Mouse (Mus musculus): ENCODE data around the gene Acadvl. TPM values are rescaled to one million over a fixed set of nuclear protein-coding genes. Genes with fewer than 3 reads are reported as not detected.
A peak's percentile ranks its signal among the peaks of the same experiment; 100 is the strongest.

Acadvl gene
- polyA plus RNA-seq, 1 experiment = 104 TPM

GRCm38 (mm10) chr11:69961841-69962240 lies 53.4 kb downstream of the Acadvl start:
- Histone ChIP-seq H3K27ac (ENCODE audit: insufficient read depth, low read length) (no peak overlapping the region), H3K4me3 (replicated peaks; ENCODE audit: insufficient read depth, low read depth, low read length) (no peak overlapping the region), H3K27me3 (ENCODE audit: control insufficient read depth, insufficient read depth, low read length) (peaks cover 5% of the 10 kb centered on the region; the same call in 1 of the 2 replicates), H3K4me1 (ENCODE audit: control insufficient read depth, insufficient read depth, low read length) (no peaks in the 10 kb centered on the region)
- WGBS = 55% methylated on average over 5 of the region's 5 CpGs
- DNase-seq = no peak
- TF ChIP-seq POLR2A (IDR thresholded peaks at IDR 0.05; ENCODE audit: borderline replicate concordance, insufficient read depth, low read length) (no peak), CTCF (IDR thresholded peaks at IDR 0.05; ENCODE audit: borderline replicate concordance, insufficient read depth, low read depth, low read length) (no peak)

- no peak overlapping the region for H3K4me3 ChIP-seq (replicated peaks; ENCODE audit: insufficient read depth, low read depth, low read length)
- no peaks in the 10 kb centered on the region for H3K4me1 ChIP-seq (ENCODE audit: control insufficient read depth, insufficient read depth, low read length)
- no peak for DNase-seq
- peaks cover 3% of the 10 kb centered on the region; the same call in 1 of the 2 replicates for H3K27me3 ChIP-seq (ENCODE audit: control insufficient read depth, insufficient read depth, low read length)
- 20% methylated on average over 5 of the region's 5 CpGs for WGBS
- H3K27ac ChIP-seq (ENCODE audit: insufficient read depth, low read length) = no peak overlapping the region
- 0 out of 2 replicates have a peak, but pooled peaks have one; percentile 2 for TF ChIP-seq CTCF (IDR thresholded peaks at IDR 0.05; ENCODE audit: borderline replicate concordance, insufficient read depth, low read depth, low read length)
- TF ChIP-seq POLR2A (IDR thresholded peaks at IDR 0.05; ENCODE audit: borderline replicate concordance, insufficient read depth, low read length) = no peak
Observed at GRCm38 (mm10) chr11:69960616-69961015, 54.6 kb downstream of the Acadvl start.

Other genes with a start within 250 kb of the Acadvl start
- gene Zbtb4, start 249.5 kb downstream of the Acadvl start, polyA plus RNA-seq (2012; rRNA removed) = 69.8 and 71.1 TPM in 2 replicates
- gene Chrnb1, start 219.5 kb downstream of the Acadvl start, polyA plus RNA-seq (2012; rRNA removed) = 1.6 and 2.9 TPM in 2 replicates
- 47.0 and 49.4 TPM in 2 replicates for gene Fgf11, start 213.6 kb downstream of the Acadvl start, polyA plus RNA-seq (2012; rRNA removed)
- 0.28 and 0.36 TPM in 2 replicates for gene Tmem102, start 209.8 kb downstream of the Acadvl start, polyA plus RNA-seq (2012; rRNA removed)
- not detected in 2 replicates for gene Gm39566, start 200.1 kb downstream of the Acadvl start, polyA plus RNA-seq (2012; rRNA removed)
- not detected in 2 replicates for gene Spem2, start 196.9 kb downstream of the Acadvl start, polyA plus RNA-seq (2012; rRNA removed)
- 1.4 TPM in 2 replicates for gene Spem1, start 193.2 kb downstream of the Acadvl start, polyA plus RNA-seq (2012; rRNA removed)
- gene Nlgn2, start 177.6 kb downstream of the Acadvl start, polyA plus RNA-seq (2012; rRNA removed) = 116 and 122 TPM in 2 replicates
- gene Tmem256, start 176.9 kb downstream of the Acadvl start, polyA plus RNA-seq (2012; rRNA removed) = 200 and 210 TPM in 2 replicates
- 34.2 and 36.9 TPM in 2 replicates for gene Plscr3, start 169.0 kb downstream of the Acadvl start, polyA plus RNA-seq (2012; rRNA removed)
- gene Tnk1, start 156.7 kb downstream of the Acadvl start, polyA plus RNA-seq (2012; rRNA removed) = 0.21 and 0.39 TPM in 2 replicates
- not detected in 2 replicates for gene Tmem95, start 137.4 kb downstream of the Acadvl start, polyA plus RNA-seq (2012; rRNA removed)
- gene Kctd11, start 134.0 kb downstream of the Acadvl start, polyA plus RNA-seq (2012; rRNA removed) = 1.9 and 2.2 TPM in 2 replicates
- 0.18 and 0.24 TPM in 2 replicates for gene Acap1, start 119.9 kb downstream of the Acadvl start, polyA plus RNA-seq (2012; rRNA removed)
- 0.36 and 0.43 TPM in 2 replicates for gene 2810408A11Rik, start 114.4 kb downstream of the Acadvl start, polyA plus RNA-seq (2012; rRNA removed)
- 119 and 128 TPM in 2 replicates for gene Neurl4, start 114.3 kb downstream of the Acadvl start, polyA plus RNA-seq (2012; rRNA removed)
- gene Gps2, start 101.5 kb downstream of the Acadvl start, polyA plus RNA-seq (2012; rRNA removed) = 78.9 and 87.5 TPM in 2 replicates
- gene Eif5a, start 93.5 kb downstream of the Acadvl start, polyA plus RNA-seq (2012; rRNA removed) = 514 and 533 TPM in 2 replicates
- 16.5 and 16.8 TPM in 2 replicates for gene Ybx2, start 79.6 kb downstream of the Acadvl start, polyA plus RNA-seq (2012; rRNA removed)
- gene Slc2a4, start 67.2 kb downstream of the Acadvl start, polyA plus RNA-seq (2012; rRNA removed) = 5.9 and 7.2 TPM in 2 replicates
- 0.33 TPM in 1 of 2 replicates, not detected in the other for gene Cldn7, start 50.6 kb downstream of the Acadvl start, polyA plus RNA-seq (2012; rRNA removed)
- 93.9 and 108 TPM in 2 replicates for gene Ctdnep1, start 34.3 kb downstream of the Acadvl start, polyA plus RNA-seq (2012; rRNA removed)
- gene Elp5, start 32.9 kb downstream of the Acadvl start, polyA plus RNA-seq (2012; rRNA removed) = 106 and 109 TPM in 2 replicates
- 344 and 366 TPM in 2 replicates for gene Gabarap, start 24.3 kb downstream of the Acadvl start, polyA plus RNA-seq (2012; rRNA removed)
- gene Phf23, start 19.6 kb downstream of the Acadvl start, polyA plus RNA-seq (2012; rRNA removed) = 41.8 and 44.4 TPM in 2 replicates
- gene Dvl2, start 14.8 kb downstream of the Acadvl start, polyA plus RNA-seq (2012; rRNA removed) = 27.2 and 28.9 TPM in 2 replicates
- 352 and 374 TPM in 2 replicates for gene Dlg4, start 1.5 kb upstream of the Acadvl start, polyA plus RNA-seq (2012; rRNA removed)
- gene Asgr1, start 38.7 kb upstream of the Acadvl start, polyA plus RNA-seq (2012; rRNA removed) = 13.8 and 17.1 TPM in 2 replicates
- gene Asgr2, start 77.2 kb upstream of the Acadvl start, polyA plus RNA-seq (2012; rRNA removed) = 0.11 and 0.17 TPM in 2 replicates
- gene Mgl2, start 114.9 kb upstream of the Acadvl start, polyA plus RNA-seq (2012; rRNA removed) = 2.4 and 2.5 TPM in 2 replicates
- gene Clec10a, start 140.8 kb upstream of the Acadvl start, polyA plus RNA-seq (2012; rRNA removed) = 1.2 and 1.4 TPM in 2 replicates
- 209 and 244 TPM in 2 replicates for gene Slc16a11, start 197.3 kb upstream of the Acadvl start, polyA plus RNA-seq (2012; rRNA removed)
- gene Slc16a13, start 205.7 kb upstream of the Acadvl start, polyA plus RNA-seq (2012; rRNA removed) = 8.8 and 11.3 TPM in 2 replicates
- 1.1 and 1.4 TPM in 2 replicates for gene Bcl6b, start 214.4 kb upstream of the Acadvl start, polyA plus RNA-seq (2012; rRNA removed)
- 94.0 and 96.5 TPM in 2 replicates for gene 0610010K14Rik, start 222.5 kb upstream of the Acadvl start, polyA plus RNA-seq (2012; rRNA removed)
- gene Gm21988, start 224.4 kb upstream of the Acadvl start, polyA plus RNA-seq (2012; rRNA removed) = 9.7 and 10.3 TPM in 2 replicates
- gene Rnasek, start 224.4 kb upstream of the Acadvl start, polyA plus RNA-seq (2012; rRNA removed) = 359 TPM in 2 replicates
- gene Alox12, start 239.9 kb upstream of the Acadvl start, polyA plus RNA-seq (2012; rRNA removed) = 1.1 and 1.2 TPM in 2 replicates